Mouse (Mus musculus) lung, embryonic 15.5 days (tissue): ENCODE measurements around the gene Olfr1152. TPM values are rescaled to one million over a fixed set of nuclear protein-coding genes. Genes with fewer than 3 reads are reported as not detected.

ENCODE experiments used
- ATAC-seq: fragments of 200-750 bp; cut with Nextera tagmentation; 2 replicates; pipeline ENCODE4 v1.8.0; 2017; ENCODE audit warnings: moderate number of reproducible peaks, borderline replicate concordance; ENCODE audit not compliant: low FRiP score, low TSS enrichment; ENCODE audit errors: extremely low read depth
- H3K27ac ChIP-seq: fragments of 300-500 bp; sonication (generic); 2 replicates; pipeline ENCODE4 v1.5.1; 2015; ENCODE audit warnings: moderate library complexity, mild to moderate bottlenecking, inconsistent platforms
- H3K27me3 ChIP-seq: fragments of 300-500 bp; sonication (generic); 2 replicates; pipeline ENCODE4 v1.6.1; 2015; ENCODE audit warnings: inconsistent platforms
- H3K36me3 ChIP-seq: fragments of 300-500 bp; sonication (generic); 2 replicates; pipeline ENCODE4 v1.6.1; 2015; ENCODE audit warnings: inconsistent platforms
- H3K4me1 ChIP-seq: fragments of 300-500 bp; sonication (generic); 2 replicates; pipeline ENCODE4 v1.6.1; 2015; ENCODE audit warnings: inconsistent platforms
- H3K4me2 ChIP-seq: fragments of 300-500 bp; sonication (generic); 2 replicates; pipeline ENCODE4 v1.6.1; 2015; ENCODE audit warnings: inconsistent platforms, mild to moderate bottlenecking, moderate library complexity
- H3K4me3 ChIP-seq: fragments of 300-500 bp; sonication (generic); 2 replicates; pipeline ENCODE4 v1.5.1; 2015; ENCODE audit warnings: mild to moderate bottlenecking, inconsistent platforms
- H3K9ac ChIP-seq: fragments of 300-500 bp; sonication (generic); 2 replicates; pipeline ENCODE4 v1.6.1; 2015; ENCODE audit warnings: inconsistent platforms
- H3K9me3 ChIP-seq: fragments of 300-500 bp; sonication (generic); 2 replicates; pipeline ENCODE4 v1.6.1; 2016; ENCODE audit warnings: inconsistent platforms
- WGBS: fragments of 180-500 bp; shearing (Covaris S2); methylation state at CpG from one replicate; pipeline ENCODE4 v1.1.7; 2015; 5-methylcytosine and 5-hydroxymethylcytosine counted together
- polyA plus RNA-seq: library from polyadenylated mRNA; unstranded; fragments of >200 nt; fragmentation: Nextera tagmentation; extraction: Ambion mirVana; gene quantifications from 2 replicates; pipeline ENCODE4 v1.2.1, GENCODE M21; 2015

The Olfr1152 gene
- not detected in 2 replicates for polyA plus RNA-seq

DNA sequence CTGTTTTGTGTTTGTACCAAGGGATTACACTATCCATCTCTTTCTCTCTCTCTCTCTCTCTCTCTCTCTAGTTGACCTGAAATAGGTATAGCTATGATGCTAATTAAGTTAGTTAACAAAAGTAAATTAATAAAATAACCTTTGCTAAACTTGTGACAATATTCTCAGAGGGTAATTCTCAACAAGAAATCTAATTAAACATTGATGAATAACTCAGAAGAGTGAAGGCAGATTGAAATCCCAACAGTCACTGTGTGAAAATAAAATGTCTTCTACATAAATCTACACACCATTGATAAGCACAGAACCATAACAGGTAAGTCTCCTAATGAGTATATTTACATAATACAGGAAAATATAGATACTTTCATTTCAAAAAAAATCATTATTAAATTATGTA, at the start of gene Olfr1152:
TSS of gene Olfr1152 (plus strand) at position 301 of the 400 bp plus-strand sequence.
- H3K4me1 ChIP-seq, result no peaks in the 10 kb centered on the region
- H3K4me3 ChIP-seq, result no peak within 1 kb of the TSS

DNA sequence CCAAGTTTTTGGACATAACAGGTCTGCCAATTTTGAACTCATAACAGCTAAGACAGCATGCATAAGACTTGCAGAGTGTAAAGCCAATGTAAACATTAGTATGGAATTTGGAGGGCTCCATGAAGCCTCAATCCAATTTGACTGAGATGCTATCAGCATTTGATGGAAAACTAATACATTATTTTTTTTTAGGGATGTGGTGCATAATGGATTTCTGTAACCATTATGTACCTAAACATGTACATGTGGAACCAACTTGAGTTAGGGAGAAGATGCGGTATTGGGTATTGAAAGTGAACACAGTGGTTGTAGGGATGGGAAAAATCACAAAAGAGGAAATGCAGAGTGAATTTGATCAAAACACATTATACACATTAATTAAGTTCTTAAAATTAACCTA, 36.1 kb upstream of the Olfr1152 start, which contains the start of gene Olfr1148:
TSS of gene Olfr1148 (plus strand) at position 301 of the 400 bp plus-strand sequence.
- Histone ChIP-seq H3K4me2 (no peak within 1 kb of the TSS), H3K36me3 (no peaks in the 10 kb centered on the region), H3K27ac (no peak within 1 kb of the TSS), H3K27me3 (no peaks in the 10 kb centered on the region), H3K4me3 (no peak within 1 kb of the TSS), H3K9me3 (no peaks in the 10 kb centered on the region), H3K9ac (no peak within 1 kb of the TSS), H3K4me1 (no peaks in the 10 kb centered on the region)
- ATAC-seq, result no peak
- WGBS, result 94% methylated on average over 1 of the region's 1 CpGs

More for the DNA sequence above, at the start of gene Olfr1152:
- ATAC-seq, result no peak
- Histone ChIP-seq H3K9ac (no peak within 1 kb of the TSS), H3K9me3 (no peaks in the 10 kb centered on the region; the same call in 1 of the 2 replicates), H3K27me3 (no peaks in the 10 kb centered on the region), H3K36me3 (no peaks in the 10 kb centered on the region), H3K27ac (no peak within 1 kb of the TSS), H3K4me2 (no peak within 1 kb of the TSS)

DNA sequence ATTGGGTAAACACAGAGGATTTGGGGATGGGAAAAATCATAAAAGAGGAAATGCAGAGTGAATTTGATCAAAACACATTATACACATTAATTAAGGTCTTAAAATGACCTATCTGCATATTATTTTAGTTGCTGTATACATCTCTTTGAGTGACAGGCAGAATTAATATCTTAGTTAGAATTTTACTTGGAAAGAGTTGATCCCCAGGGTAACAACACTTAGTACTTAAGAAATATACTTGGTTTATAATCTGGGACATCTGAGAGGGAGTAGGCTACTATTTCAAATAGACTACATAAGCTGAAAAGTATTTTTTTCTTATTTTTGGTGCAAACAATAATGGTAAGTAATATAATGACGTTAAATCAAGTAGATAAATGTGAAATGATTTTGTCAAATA, 22.6 kb upstream of the Olfr1152 start, which contains the start of gene Olfr1150-ps1:
TSS of gene Olfr1150-ps1 (plus strand) at position 301 of the 400 bp plus-strand sequence.
- WGBS, result 81% methylated on average over 1 of the region's 1 CpGs
- Histone ChIP-seq H3K27me3 (no peaks in the 10 kb centered on the region), H3K27ac (no peak within 1 kb of the TSS), H3K4me3 (no peak within 1 kb of the TSS), H3K9ac (no peak within 1 kb of the TSS), H3K4me2 (no peak within 1 kb of the TSS), H3K36me3 (no peaks in the 10 kb centered on the region), H3K4me1 (no peaks in the 10 kb centered on the region), H3K9me3 (no peaks in the 10 kb centered on the region)
- ATAC-seq, result no peak

DNA sequence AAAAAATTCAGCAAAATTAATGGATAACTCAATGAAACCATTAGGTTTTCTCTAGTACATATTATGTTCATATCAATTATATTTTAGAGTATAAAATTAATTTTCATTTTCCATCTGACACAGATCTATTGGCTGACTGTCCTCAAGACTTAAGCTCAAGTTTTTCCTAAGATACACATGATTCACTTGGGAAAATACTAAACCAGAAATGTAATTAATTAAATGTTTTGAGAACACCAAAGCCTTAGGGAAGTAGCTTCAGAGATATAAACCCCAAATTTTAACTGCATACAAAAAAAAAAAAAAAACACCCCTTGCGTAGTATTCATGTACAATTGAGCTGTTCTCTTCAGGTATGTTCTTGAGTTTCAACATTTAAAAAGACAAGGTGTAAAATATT, 10.7 kb upstream of the Olfr1152 start, which contains the start of gene Olfr1151:
TSS of gene Olfr1151 (plus strand) at position 301 of the 400 bp plus-strand sequence.
- Histone ChIP-seq H3K27me3 (no peaks in the 10 kb centered on the region), H3K36me3 (no peaks in the 10 kb centered on the region), H3K9me3 (no peaks in the 10 kb centered on the region), H3K4me1 (no peaks in the 10 kb centered on the region), H3K9ac (no peak within 1 kb of the TSS), H3K4me3 (no peak within 1 kb of the TSS), H3K27ac (no peak within 1 kb of the TSS), H3K4me2 (no peak within 1 kb of the TSS)
- 81% methylated on average over 1 of the region's 1 CpGs for WGBS
- no peak for ATAC-seq

DNA sequence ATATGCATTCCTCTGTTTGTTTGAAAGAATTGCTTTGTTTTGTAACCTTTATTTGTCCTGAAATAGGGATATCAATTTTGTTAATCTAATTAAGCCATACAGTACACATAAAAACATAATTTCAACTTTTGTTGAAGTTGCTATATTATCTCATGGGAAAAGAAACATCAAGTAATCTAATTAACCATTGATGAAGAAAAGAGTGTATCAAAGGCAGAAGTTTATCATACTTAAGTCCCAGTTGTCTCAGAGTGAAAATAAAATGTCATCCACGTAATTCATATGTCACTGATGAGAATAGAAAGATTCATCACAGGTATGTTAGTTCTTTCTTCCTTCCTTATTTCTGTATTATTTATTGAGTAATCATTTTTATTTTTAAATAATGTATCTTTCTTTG, 28.4 kb downstream of the Olfr1152 start, which contains the start of gene Olfr1153:
TSS of gene Olfr1153 (plus strand) at position 301 of the 400 bp plus-strand sequence.
- Histone ChIP-seq H3K36me3 (no peaks in the 10 kb centered on the region), H3K4me1 (no peaks in the 10 kb centered on the region), H3K27me3 (no peaks in the 10 kb centered on the region), H3K4me2 (no peak within 1 kb of the TSS), H3K9ac (no peak within 1 kb of the TSS), H3K27ac (no peak within 1 kb of the TSS), H3K9me3 (no peaks in the 10 kb centered on the region), H3K4me3 (no peak within 1 kb of the TSS)
- no peak for ATAC-seq
- WGBS, result 68% methylated on average over 1 of the region's 1 CpGs

DNA sequence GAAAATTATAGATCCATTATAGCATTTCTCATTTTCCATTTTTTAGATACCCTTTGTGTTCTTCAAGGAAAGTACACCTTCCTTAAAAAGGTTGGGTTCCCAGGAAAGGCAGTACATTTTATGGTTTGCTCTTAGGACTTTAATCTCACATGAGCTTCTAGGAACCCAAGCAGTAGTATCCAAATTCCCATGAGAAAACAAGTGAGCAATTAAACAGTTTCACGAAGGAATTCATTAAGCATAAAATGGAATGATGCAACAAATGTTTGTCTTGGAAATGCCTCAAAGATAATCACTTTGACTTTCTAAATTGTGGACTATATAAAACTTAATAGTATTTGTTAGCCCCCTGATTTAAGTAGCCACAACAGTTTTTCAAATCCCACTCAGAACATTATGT, 38.8 kb downstream of the Olfr1152 start, which contains the start of gene Olfr1154:
TSS of gene Olfr1154 (minus strand) at position 101 of the 400 bp plus-strand sequence.
- no peaks in the 10 kb centered on the region for H3K36me3 ChIP-seq
- no peaks in the 10 kb centered on the region for H3K27me3 ChIP-seq
- no peak within 1 kb of the TSS for H3K9ac ChIP-seq
- H3K4me2 ChIP-seq, result no peak within 1 kb of the TSS
- WGBS, result 85% methylated on average over 1 of the region's 1 CpGs
- H3K9me3 ChIP-seq, result no peaks in the 10 kb centered on the region
- H3K4me3 ChIP-seq, result no peak within 1 kb of the TSS
- no peaks in the 10 kb centered on the region for H3K4me1 ChIP-seq
- no peak for ATAC-seq
- no peak within 1 kb of the TSS for H3K27ac ChIP-seq

Other genes starting within 250 kb of the Olfr1152 start
- not detected in 2 replicates for gene Olfr1131, start 239.4 kb upstream of the Olfr1152 start, polyA plus RNA-seq
- not detected in 2 replicates for gene Olfr1132, start 229.0 kb upstream of the Olfr1152 start, polyA plus RNA-seq
- gene Olfr1133, start 219.1 kb upstream of the Olfr1152 start, polyA plus RNA-seq, result not detected in 2 replicates
- gene Olfr1134, start 208.0 kb upstream of the Olfr1152 start, polyA plus RNA-seq, result not detected in 2 replicates
- gene Olfr1135, start 192.8 kb upstream of the Olfr1152 start, polyA plus RNA-seq, result not detected in 2 replicates
- gene Olfr1136, start 172.5 kb upstream of the Olfr1152 start, polyA plus RNA-seq, result not detected in 2 replicates
- not detected in 2 replicates for gene Olfr1137, start 153.3 kb upstream of the Olfr1152 start, polyA plus RNA-seq
- not detected in 2 replicates for gene Olfr1138, start 126.5 kb upstream of the Olfr1152 start, polyA plus RNA-seq
- not detected in 2 replicates for gene Olfr1140, start 122.7 kb upstream of the Olfr1152 start, polyA plus RNA-seq
- gene Olfr1141, start 112.5 kb upstream of the Olfr1152 start, polyA plus RNA-seq, result not detected in 2 replicates
- not detected in 2 replicates for gene Olfr152, start 87.0 kb upstream of the Olfr1152 start, polyA plus RNA-seq
- gene Olfr1143, start 65.9 kb upstream of the Olfr1152 start, polyA plus RNA-seq, result not detected in 2 replicates
- not detected in 2 replicates for gene Olfr1145, start 56.7 kb upstream of the Olfr1152 start, polyA plus RNA-seq
- gene Olfr1148, start 36.0 kb upstream of the Olfr1152 start, polyA plus RNA-seq, result not detected in 2 replicates
- not detected in 2 replicates for gene Olfr1150-ps1, start 22.5 kb upstream of the Olfr1152 start, polyA plus RNA-seq
- gene Olfr1151, start 10.6 kb upstream of the Olfr1152 start, polyA plus RNA-seq, result not detected in 2 replicates
- not detected in 2 replicates for gene Olfr1153, start 28.5 kb downstream of the Olfr1152 start, polyA plus RNA-seq
- gene Olfr1154, start 38.7 kb downstream of the Olfr1152 start, polyA plus RNA-seq, result not detected in 2 replicates
- not detected in 2 replicates for gene Olfr1155, start 78.6 kb downstream of the Olfr1152 start, polyA plus RNA-seq
- not detected in 2 replicates for gene Olfr1156, start 86.6 kb downstream of the Olfr1152 start, polyA plus RNA-seq
- gene Olfr1157, start 101.8 kb downstream of the Olfr1152 start, polyA plus RNA-seq, result not detected in 2 replicates
- gene Olfr74, start 108.2 kb downstream of the Olfr1152 start, polyA plus RNA-seq, result not detected in 2 replicates
- gene Olfr1158, start 123.6 kb downstream of the Olfr1152 start, polyA plus RNA-seq, result not detected in 2 replicates
- not detected in 2 replicates for gene Olfr1160, start 141.8 kb downstream of the Olfr1152 start, polyA plus RNA-seq
- gene Olfr1161, start 156.3 kb downstream of the Olfr1152 start, polyA plus RNA-seq, result not detected in 2 replicates
- 0.05 TPM in 1 of 2 replicates, not detected in the other for gene Olfr73, start 171.2 kb downstream of the Olfr1152 start, polyA plus RNA-seq
- not detected in 2 replicates for gene Olfr1162, start 184.6 kb downstream of the Olfr1152 start, polyA plus RNA-seq
- not detected in 2 replicates for gene Olfr1163, start 205.3 kb downstream of the Olfr1152 start, polyA plus RNA-seq
- gene Olfr1164, start 227.5 kb downstream of the Olfr1152 start, polyA plus RNA-seq, result not detected in 2 replicates